ENCODE assay signal across 8 mouse cellular contexts in the genomic region with DNA sequence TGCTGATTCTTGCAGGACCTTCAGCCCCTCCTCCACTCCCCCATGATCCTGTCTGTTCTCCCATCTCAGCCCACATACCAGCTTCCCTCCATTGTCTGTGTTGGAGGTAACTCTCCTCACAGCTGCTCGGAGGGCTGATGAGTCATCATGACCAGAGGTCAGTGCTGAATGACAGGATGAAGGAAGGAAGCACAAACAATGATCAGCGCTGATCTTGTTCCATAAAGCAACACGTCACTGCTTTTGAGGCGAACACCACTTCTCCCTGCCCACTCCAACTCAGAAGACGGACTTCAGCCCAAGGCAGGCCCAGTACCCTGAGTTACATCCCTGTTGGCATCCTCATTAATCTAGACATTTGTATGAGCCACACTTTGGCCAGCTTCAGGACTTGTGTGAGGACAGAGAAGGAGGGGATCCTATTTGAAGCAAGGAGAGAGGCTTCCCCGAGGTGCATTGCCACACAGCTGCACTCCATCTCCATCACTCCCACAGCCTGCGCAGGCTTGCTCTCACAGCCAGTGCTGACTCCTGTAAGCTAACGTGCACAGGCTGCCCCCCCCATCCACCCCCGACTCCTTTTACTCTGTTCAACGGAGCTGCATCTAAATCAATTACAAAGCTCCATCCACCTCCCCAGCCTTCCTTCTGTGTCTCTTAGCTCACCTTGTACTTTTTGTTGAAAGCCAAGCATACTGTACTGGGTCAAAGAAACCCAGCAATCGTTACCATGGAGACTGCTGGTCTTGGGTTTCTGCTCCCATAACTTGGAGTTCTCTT.
A peak's percentile ranks its signal among the peaks of the same experiment; 100 is the strongest.
DNase-seq lines count a peak whose midpoint lies in the region; ATAC-seq and TF ChIP-seq lines count a peak whose summit lies in the region.

No protein-coding gene starts in this region.

- peak; percentile 48 for DNase-seq in testis, postnatal 10 days (ENCODE audit: low spot score)
- no peak for DNase-seq in testis, postnatal 14 days (ENCODE audit: low spot score)
- DNase-seq in hindbrain, postnatal 0 days (ENCODE audit: low spot score) = peak; percentile 65
- peak; percentile 23 for DNase-seq in liver
- DNase-seq in cerebellum, postnatal 14 days = no peak
- no peak for DNase-seq in spleen, postnatal 10 days (ENCODE audit: low spot score in 2 of 2)

- H3K4me2 ChIP-seq in forebrain, embryonic 16.5 days (ENCODE audit: low read length) = no peak overlapping the region
- H3K4me2 ChIP-seq in hindbrain, postnatal 0 days (ENCODE audit: low read depth, low read length) = no peak overlapping the region
- peak overlapping the region; percentile 1; the same call in 1 of the 2 replicates for H3K4me2 ChIP-seq in midbrain, embryonic 16.5 days (ENCODE audit: low read length)

- peaks cover 15% of the 10 kb centered on the region for H3K4me1 ChIP-seq in forebrain, embryonic 16.5 days (replicated peaks; ENCODE audit: control insufficient read depth, insufficient read depth, low read length)
- H3K4me1 ChIP-seq in hindbrain, postnatal 0 days (ENCODE audit: insufficient read depth, low read length) = 0 out of 2 replicates have a peak, but pooled peaks cover 5% of the 10 kb centered on the region
- H3K4me1 ChIP-seq in midbrain, embryonic 16.5 days (ENCODE audit: control insufficient read depth, insufficient read depth, low read length) = peaks cover 23% of the 10 kb centered on the region

- TF ChIP-seq CTCF in hindbrain, postnatal 0 days (IDR thresholded peaks at IDR 0.05; ENCODE audit: low read depth) = no peak

- no peaks in the 10 kb centered on the region for H3K27me3 ChIP-seq in forebrain, embryonic 16.5 days (replicated peaks; ENCODE audit: control insufficient read depth, insufficient read depth, low read length)
- no peaks in the 10 kb centered on the region for H3K27me3 ChIP-seq in hindbrain, postnatal 0 days (ENCODE audit: insufficient read depth, low read length)
- H3K27me3 ChIP-seq in midbrain, embryonic 16.5 days (ENCODE audit: control insufficient read depth, insufficient read depth, low read depth, low read length) = no peaks in the 10 kb centered on the region

- H3K36me3 ChIP-seq in forebrain, embryonic 16.5 days (ENCODE audit: control insufficient read depth, insufficient read depth) = no peaks in the 10 kb centered on the region
- no peaks in the 10 kb centered on the region for H3K36me3 ChIP-seq in hindbrain, postnatal 0 days (ENCODE audit: insufficient read depth, low read length)
- H3K36me3 ChIP-seq in midbrain, embryonic 16.5 days (ENCODE audit: control insufficient read depth, insufficient read depth, low read length) = no peaks in the 10 kb centered on the region

- peak; percentile 64 for ATAC-seq in forebrain, embryonic 16.5 days
- ATAC-seq in hindbrain, postnatal 0 days = peak; percentile 61; the same call in 1 of the 2 replicates
- ATAC-seq in midbrain, embryonic 16.5 days = peak; percentile 79

- H3K9me3 ChIP-seq in forebrain, embryonic 16.5 days (ENCODE audit: control insufficient read depth, low read length) = no peaks in the 10 kb centered on the region
- H3K9me3 ChIP-seq in hindbrain, postnatal 0 days (ENCODE audit: low read length) = no peaks in the 10 kb centered on the region
- H3K9me3 ChIP-seq in midbrain, embryonic 16.5 days (replicated peaks; ENCODE audit: control insufficient read depth, low read length, poor library complexity, severe bottlenecking) = no peaks in the 10 kb centered on the region

- peak overlapping the region; percentile 12; the same call in 1 of the 2 replicates for H3K9ac ChIP-seq in forebrain, embryonic 16.5 days (replicated peaks; ENCODE audit: low read depth, low read length)
- no peak overlapping the region for H3K9ac ChIP-seq in hindbrain, postnatal 0 days (replicated peaks; ENCODE audit: low read length)
- peak overlapping the region; percentile 25; the same call in 1 of the 2 replicates for H3K9ac ChIP-seq in midbrain, embryonic 16.5 days (ENCODE audit: low read depth, low read length)

- WGBS in forebrain, embryonic 16.5 days = 41% methylated on average over 11 of the region's 11 CpGs
- WGBS in hindbrain, postnatal 0 days = 33% methylated on average over 11 of the region's 11 CpGs
- 45% methylated on average over 11 of the region's 11 CpGs for WGBS in midbrain, embryonic 16.5 days

- no peak overlapping the region for H3K4me3 ChIP-seq in forebrain, embryonic 16.5 days (replicated peaks; ENCODE audit: low read length)
- H3K4me3 ChIP-seq in hindbrain, postnatal 0 days (ENCODE audit: low read length) = no peak overlapping the region
- H3K4me3 ChIP-seq in midbrain, embryonic 16.5 days (ENCODE audit: low read depth, low read length) = no peak overlapping the region

- H3K27ac ChIP-seq in forebrain, embryonic 16.5 days (ENCODE audit: low read length) = no peak overlapping the region
- peak overlapping the region; percentile 46 for H3K27ac ChIP-seq in hindbrain, postnatal 0 days
- H3K27ac ChIP-seq in midbrain, embryonic 16.5 days (ENCODE audit: low read length) = peak overlapping the region; percentile 85

Comparison
In these comparisons a context has a peak if more than half of its experiments do, and no peak if none do; other contexts are left out.
1. DNase-seq: peak in testis, postnatal 10 days (single experiment), hindbrain, postnatal 0 days (single experiment) and liver (single experiment); none in testis, postnatal 14 days (single experiment), cerebellum, postnatal 14 days (0 of 2) and spleen, postnatal 10 days (0 of 2).
2. Peak in every context shown above with its lines, with median percentiles within 50 percentile points of each other: ATAC-seq.